Mouse (Mus musculus) forebrain, embryonic 12.5 days (tissue): ENCODE data around the gene Bnc2. TPM values are rescaled to one million over a fixed set of nuclear protein-coding genes. Genes with fewer than 3 reads are reported as not detected.

Source experiments
- ATAC-seq: fragments of 200-750 bp; cut with Nextera tagmentation; 2 replicates; pipeline ENCODE4 v1.8.0; 2017; ENCODE audit warnings: moderate TSS enrichment; ENCODE audit not compliant: low FRiP score
- H3K27ac ChIP-seq: fragments of 300-500 bp; sonication (generic); 2 replicates; pipeline ENCODE4 v1.5.1; 2016; ENCODE audit warnings: mild to moderate bottlenecking
- H3K27me3 ChIP-seq: fragments of 300-500 bp; sonication (generic); 2 replicates; pipeline ENCODE4 v1.6.1; 2016; ENCODE audit warnings: mild to moderate bottlenecking
- H3K36me3 ChIP-seq: fragments of 300-500 bp; sonication (generic); replicated peaks from 2 replicates; pipeline ENCODE4 v1.6.1; 2016; ENCODE audit warnings: mild to moderate bottlenecking
- H3K4me1 ChIP-seq: fragments of 300-500 bp; sonication (generic); 2 replicates; pipeline ENCODE4 v1.6.1; 2016
- H3K4me2 ChIP-seq: fragments of 300-500 bp; sonication (generic); 2 replicates; pipeline ENCODE4 v1.6.1; 2016; ENCODE audit warnings: mild to moderate bottlenecking, moderate library complexity
- H3K4me3 ChIP-seq: fragments of 300-500 bp; sonication (generic); replicated peaks from 2 replicates; pipeline ENCODE4 v1.5.1; 2016; ENCODE audit warnings: mild to moderate bottlenecking
- H3K9ac ChIP-seq: fragments of 300-500 bp; sonication (generic); 2 replicates; pipeline ENCODE4 v1.6.1; 2016; ENCODE audit warnings: mild to moderate bottlenecking
- H3K9me3 ChIP-seq: fragments of 300-500 bp; sonication (generic); 2 replicates; pipeline ENCODE4 v1.6.1; 2016
- WGBS: fragments of 180-500 bp; shearing (Covaris S2); methylation state at CpG from one replicate; pipeline ENCODE4 v1.1.7; 2016; 5-methylcytosine and 5-hydroxymethylcytosine counted together
- polyA plus RNA-seq: library from polyadenylated mRNA; unstranded; fragments of >200 nt; fragmentation: Nextera tagmentation; extraction: Ambion mirVana; gene quantifications from 2 replicates; pipeline ENCODE4 v1.2.1, GENCODE M21; 2016

Bnc2 gene
- polyA plus RNA-seq, 1 experiment from 2014 or later, result 7.2 TPM

- 19% methylated on average over 2 of the region's 2 CpGs for WGBS
- no peak for ATAC-seq
- H3K27ac ChIP-seq, result no peak overlapping the region
Measured at GRCm38 (mm10) chr4:84528358-84528757, 146.7 kb downstream of the Bnc2 start.

DNA sequence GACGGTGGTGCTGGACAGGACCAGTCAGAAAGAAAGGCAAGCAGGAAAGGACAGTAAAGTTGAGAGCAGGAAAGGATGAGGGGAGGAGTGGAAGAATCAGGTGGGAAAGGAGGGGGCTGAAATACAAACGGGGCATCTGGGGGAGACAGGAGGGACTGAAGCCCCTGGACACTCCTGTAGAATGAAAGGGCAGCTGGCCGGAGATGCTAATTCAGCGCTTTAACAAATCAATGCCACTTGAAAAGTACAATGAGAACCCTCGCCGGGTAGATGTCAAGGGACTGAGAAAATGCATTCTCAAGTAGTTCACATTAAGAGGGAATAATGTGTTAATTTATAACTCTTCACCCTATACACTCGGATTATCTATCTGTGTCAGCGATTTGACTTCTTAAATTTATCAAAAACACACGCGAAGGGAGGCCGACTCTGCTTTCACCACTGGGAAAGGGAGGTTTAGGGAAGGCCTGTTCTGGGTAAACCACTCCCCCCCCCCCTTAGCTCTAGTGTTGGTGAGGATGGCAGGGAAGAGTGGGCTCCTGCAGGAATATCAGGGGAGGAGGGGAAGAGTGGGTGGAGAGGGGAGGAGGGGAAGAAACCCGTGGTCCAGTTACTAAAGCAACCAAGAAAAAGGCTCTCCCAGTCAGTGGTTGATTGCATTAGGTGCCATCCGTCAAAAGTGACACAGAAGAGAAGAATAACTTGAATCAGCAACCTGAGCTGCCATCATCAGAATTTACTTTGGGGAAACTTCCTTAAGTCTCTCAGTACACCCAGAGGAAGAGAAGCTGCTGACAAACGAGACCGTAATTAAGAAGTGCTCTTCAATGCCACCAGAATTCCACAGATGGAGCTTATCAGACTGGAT lies 147.8 kb downstream of the Bnc2 start:
- Histone ChIP-seq H3K4me3 (no peak overlapping the region), H3K27me3 (no peaks in the 10 kb centered on the region; the same call in none of the 2 replicates), H3K36me3 (no peaks in the 10 kb centered on the region), H3K27ac (no peak overlapping the region), H3K4me1 (peaks cover 46% of the 10 kb centered on the region), H3K9ac (no peak overlapping the region), H3K4me2 (no peak overlapping the region; the same call in 1 of the 2 replicates), H3K9me3 (no peaks in the 10 kb centered on the region)
- WGBS, result 5% methylated on average over 15 of the region's 15 CpGs
- no peak for ATAC-seq

More at GRCm38 (mm10) chr4:84528358-84528757, 146.7 kb downstream of the Bnc2 start:
- Histone ChIP-seq H3K4me3 (no peak overlapping the region), H3K4me1 (peaks cover 38% of the 10 kb centered on the region), H3K4me2 (no peak overlapping the region), H3K36me3 (no peaks in the 10 kb centered on the region), H3K9ac (no peak overlapping the region), H3K27me3 (no peaks in the 10 kb centered on the region; the same call in 1 of the 2 replicates), H3K9me3 (no peaks in the 10 kb centered on the region)

DNA sequence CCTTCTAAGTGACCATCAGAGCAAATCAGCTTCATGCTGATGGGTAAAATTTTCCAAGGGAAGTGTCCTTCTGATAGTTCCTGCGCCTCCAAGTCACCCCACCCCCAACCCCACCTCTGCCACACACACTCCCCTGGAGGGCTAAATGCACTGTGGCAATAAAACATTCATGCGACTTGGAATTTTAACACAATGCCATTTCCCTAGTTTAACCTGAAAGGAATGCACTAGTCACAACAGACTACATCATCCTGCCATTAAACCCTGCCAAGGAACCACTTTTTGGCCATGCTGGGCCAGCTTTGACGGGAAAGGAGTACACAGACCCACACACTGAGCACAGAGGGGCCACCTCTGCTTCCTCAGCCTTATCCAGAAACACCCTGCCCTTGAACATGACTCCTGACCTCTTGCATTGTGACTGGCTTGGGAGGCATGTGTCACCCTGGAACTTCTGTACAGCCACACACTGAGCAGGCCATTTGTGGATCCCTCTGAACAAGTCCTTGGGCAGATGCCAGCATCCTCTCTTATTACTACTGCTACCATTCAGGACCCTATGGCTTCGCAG lies 151.3 kb downstream of the Bnc2 start:
- peak; percentile 57; the same call in 1 of the 2 replicates for ATAC-seq
- 35% methylated on average over 4 of the region's 4 CpGs for WGBS
- no peaks in the 10 kb centered on the region for H3K9me3 ChIP-seq
- H3K4me2 ChIP-seq, result no peak overlapping the region
- H3K27ac ChIP-seq, result no peak overlapping the region
- peaks cover 37% of the 10 kb centered on the region for H3K4me1 ChIP-seq
- H3K4me3 ChIP-seq, result no peak overlapping the region
- H3K36me3 ChIP-seq, result no peaks in the 10 kb centered on the region
- no peak overlapping the region for H3K9ac ChIP-seq
- no peaks in the 10 kb centered on the region; the same call in none of the 2 replicates for H3K27me3 ChIP-seq

DNA sequence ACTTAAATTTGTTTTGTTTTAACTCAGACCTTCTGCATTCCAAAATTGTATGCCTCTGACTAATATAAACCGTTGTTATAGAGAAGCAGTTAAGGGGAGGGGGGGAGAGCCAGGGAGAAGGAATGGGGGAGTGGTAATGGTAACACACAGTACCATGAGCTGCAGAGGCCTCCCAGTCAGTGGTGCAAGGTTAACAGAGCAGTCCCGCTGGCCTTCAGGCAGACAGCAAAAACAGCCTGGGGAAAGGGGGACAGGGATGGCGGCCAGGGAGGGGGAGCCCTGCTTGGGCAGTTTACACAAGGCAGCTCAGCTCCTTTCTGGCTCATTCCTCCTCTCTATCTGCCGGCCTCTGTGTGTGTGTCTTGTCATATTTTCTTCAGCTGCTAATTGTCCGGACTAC lies 151.9 kb downstream of the Bnc2 start:
- Histone ChIP-seq H3K9me3 (no peaks in the 10 kb centered on the region), H3K9ac (no peak overlapping the region), H3K27ac (no peak overlapping the region), H3K4me1 (peaks cover 32% of the 10 kb centered on the region), H3K4me2 (no peak overlapping the region), H3K4me3 (no peak overlapping the region), H3K36me3 (no peaks in the 10 kb centered on the region), H3K27me3 (no peaks in the 10 kb centered on the region; the same call in none of the 2 replicates)
- WGBS, result 18% methylated on average over 5 of the region's 5 CpGs
- no peak for ATAC-seq

DNA sequence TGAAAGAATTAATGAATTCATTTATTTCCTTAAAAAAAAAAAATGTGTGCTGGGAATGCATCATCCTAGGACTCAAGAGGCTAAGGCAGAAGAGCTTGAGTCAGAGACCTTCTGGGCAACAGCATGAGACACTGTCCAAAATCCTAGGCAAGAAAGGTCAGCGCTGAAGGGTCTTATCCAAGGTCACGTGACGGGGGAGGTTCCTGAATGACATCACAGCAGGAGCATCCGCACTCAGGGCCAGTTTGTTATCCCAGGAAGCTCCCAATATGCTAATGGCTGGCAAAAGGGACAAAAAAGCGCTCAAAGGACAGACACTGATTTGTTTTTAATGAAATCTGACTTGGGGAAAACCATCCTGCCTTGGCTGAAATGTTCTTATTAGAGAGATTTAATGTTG lies 153.5 kb downstream of the Bnc2 start:
- Histone ChIP-seq H3K4me3 (no peak overlapping the region), H3K4me1 (peaks cover 18% of the 10 kb centered on the region), H3K9me3 (no peaks in the 10 kb centered on the region), H3K27ac (no peak overlapping the region), H3K27me3 (no peaks in the 10 kb centered on the region; the same call in none of the 2 replicates), H3K36me3 (no peaks in the 10 kb centered on the region), H3K9ac (no peak overlapping the region), H3K4me2 (no peak overlapping the region)
- ATAC-seq, result no peak
- WGBS, result 82% methylated on average over 5 of the region's 5 CpGs

DNA sequence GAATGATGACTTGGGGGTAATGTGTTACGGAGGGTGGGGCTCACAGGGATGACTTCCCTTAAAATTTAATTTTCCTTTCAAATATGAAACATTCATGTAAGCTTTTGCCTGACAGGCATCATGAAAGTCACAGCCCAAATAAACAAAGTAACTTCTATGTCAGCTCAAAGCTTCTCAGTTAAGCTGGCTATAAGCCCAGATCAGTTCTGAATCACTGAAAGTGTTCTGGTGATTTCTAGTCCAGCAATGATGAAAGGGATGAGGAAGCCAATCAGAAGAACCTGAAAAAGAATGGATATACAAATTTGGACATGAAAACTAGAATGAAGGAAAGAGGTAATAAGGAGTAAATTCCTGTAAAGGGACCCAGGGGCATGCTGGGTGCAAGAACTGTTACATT lies 164.6 kb downstream of the Bnc2 start:
- no peaks in the 10 kb centered on the region for H3K27me3 ChIP-seq
- no peaks in the 10 kb centered on the region for H3K36me3 ChIP-seq
- H3K9me3 ChIP-seq, result no peaks in the 10 kb centered on the region
- no peak for ATAC-seq
- no peaks in the 10 kb centered on the region for H3K4me1 ChIP-seq
- no peak overlapping the region for H3K27ac ChIP-seq
- 91% methylated on average over 1 of the region's 1 CpGs for WGBS
- no peak overlapping the region for H3K9ac ChIP-seq
- no peak overlapping the region for H3K4me2 ChIP-seq
- H3K4me3 ChIP-seq, result no peak overlapping the region

GRCm38 (mm10) chr4:84507551-84507950 lies 167.5 kb downstream of the Bnc2 start:
- Histone ChIP-seq H3K27me3 (no peaks in the 10 kb centered on the region; the same call in 1 of the 2 replicates), H3K4me1 (no peaks in the 10 kb centered on the region), H3K36me3 (no peaks in the 10 kb centered on the region), H3K9me3 (no peaks in the 10 kb centered on the region), H3K27ac (no peak overlapping the region), H3K4me3 (no peak overlapping the region), H3K9ac (no peak overlapping the region), H3K4me2 (no peak overlapping the region)
- 94% methylated on average over 3 of the region's 3 CpGs for WGBS
- ATAC-seq, result no peak

GRCm38 (mm10) chr4:84502581-84503269 lies 172.3 kb downstream of the Bnc2 start:
- Histone ChIP-seq H3K9me3 (no peaks in the 10 kb centered on the region), H3K27ac (no peak overlapping the region), H3K27me3 (no peaks in the 10 kb centered on the region; the same call in 1 of the 2 replicates), H3K4me1 (no peaks in the 10 kb centered on the region; the same call in 1 of the 2 replicates), H3K4me2 (no peak overlapping the region), H3K36me3 (no peaks in the 10 kb centered on the region), H3K4me3 (no peak overlapping the region), H3K9ac (no peak overlapping the region)
- ATAC-seq, result no peak
- 78% methylated on average over 8 of the region's 8 CpGs for WGBS

- H3K4me1 ChIP-seq, result no peaks in the 10 kb centered on the region; the same call in 1 of the 2 replicates
- H3K4me2 ChIP-seq, result no peak overlapping the region
- WGBS, result 67% methylated on average over 4 of the region's 4 CpGs
- no peak; the same call in 1 of the 2 replicates for ATAC-seq
- no peak overlapping the region for H3K4me3 ChIP-seq
- no peaks in the 10 kb centered on the region; the same call in 1 of the 2 replicates for H3K27me3 ChIP-seq
- H3K36me3 ChIP-seq, result no peaks in the 10 kb centered on the region
- no peak overlapping the region for H3K9ac ChIP-seq
- no peaks in the 10 kb centered on the region for H3K9me3 ChIP-seq
- no peak overlapping the region for H3K27ac ChIP-seq
Measured at GRCm38 (mm10) chr4:84500796-84501349, 174.2 kb downstream of the Bnc2 start.

GRCm38 (mm10) chr4:84500259-84500658 lies 174.8 kb downstream of the Bnc2 start:
- Histone ChIP-seq H3K27me3 (no peaks in the 10 kb centered on the region; the same call in 1 of the 2 replicates), H3K27ac (no peak overlapping the region), H3K4me2 (no peak overlapping the region), H3K9me3 (no peaks in the 10 kb centered on the region), H3K4me3 (no peak overlapping the region), H3K9ac (no peak overlapping the region), H3K36me3 (no peaks in the 10 kb centered on the region), H3K4me1 (no peaks in the 10 kb centered on the region; the same call in 1 of the 2 replicates)
- ATAC-seq, result no peak
- WGBS, result 67% methylated on average over 9 of the region's 9 CpGs

GRCm38 (mm10) chr4:84498469-84498868 lies 176.6 kb downstream of the Bnc2 start:
- 90% methylated on average over 6 of the region's 6 CpGs for WGBS
- no peak overlapping the region for H3K4me3 ChIP-seq
- no peaks in the 10 kb centered on the region for H3K27me3 ChIP-seq
- H3K27ac ChIP-seq, result no peak overlapping the region
- H3K9ac ChIP-seq, result no peak overlapping the region
- no peak for ATAC-seq
- no peak overlapping the region for H3K4me2 ChIP-seq
- H3K36me3 ChIP-seq, result no peaks in the 10 kb centered on the region
- no peaks in the 10 kb centered on the region; the same call in 1 of the 2 replicates for H3K4me1 ChIP-seq
- H3K9me3 ChIP-seq, result no peaks in the 10 kb centered on the region

DNA sequence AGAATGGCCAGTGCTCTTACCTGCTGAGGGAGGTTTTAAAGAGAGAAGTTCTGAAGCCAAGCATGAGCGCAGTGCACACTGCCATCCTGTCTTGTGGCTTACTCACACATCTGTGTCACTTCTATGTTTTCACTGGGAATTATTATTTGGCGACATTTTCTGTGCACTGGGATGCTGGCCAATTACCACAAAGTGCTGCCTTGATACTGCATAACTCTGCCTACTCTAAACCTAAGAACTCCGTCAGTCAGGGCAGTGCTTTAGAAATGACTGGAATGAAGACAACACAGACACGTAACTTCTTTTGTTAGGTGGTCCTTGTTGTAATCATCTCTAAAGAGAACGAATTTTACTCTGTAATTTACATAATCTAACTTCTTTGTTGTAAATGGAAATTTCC lies 186.8 kb downstream of the Bnc2 start:
- H3K36me3 ChIP-seq, result no peaks in the 10 kb centered on the region
- no peaks in the 10 kb centered on the region for H3K27me3 ChIP-seq
- 57% methylated on average over 5 of the region's 5 CpGs for WGBS
- H3K4me2 ChIP-seq, result no peak overlapping the region
- H3K4me3 ChIP-seq, result no peak overlapping the region
- no peaks in the 10 kb centered on the region for H3K9me3 ChIP-seq
- H3K27ac ChIP-seq, result no peak overlapping the region
- ATAC-seq, result no peak
- no peaks in the 10 kb centered on the region for H3K4me1 ChIP-seq
- no peak overlapping the region for H3K9ac ChIP-seq
